Mouse (Mus musculus): ENCODE results near the gene 4933424G06Rik. TPM values are rescaled to one million over a fixed set of nuclear protein-coding genes. Genes with fewer than 3 reads are reported as not detected.

4933424G06Rik gene
- polyA plus RNA-seq (2017; shearing (Covaris generic)) = not detected

GRCm38 (mm10) chr1:36709854-36710280 lies at the start of gene 4933424G06Rik:
TSS of gene 4933424G06Rik (plus strand) at chr1:36710149.

GRCm38 (mm10) chr1:36682620-36683355 lies 27.2 kb upstream of the 4933424G06Rik start, which contains the start of gene Fam178b:
TSS of gene Fam178b (minus strand) at chr1:36683183.

GRCm38 (mm10) chr1:36691271-36692155 lies 18.4 kb upstream of the 4933424G06Rik start, which contains the start of gene Cox5b:
TSS of gene Cox5b (plus strand) at chr1:36691449.

GRCm38 (mm10) chr1:36714311-36714710 lies 4.4 kb downstream of the 4933424G06Rik start, which contains the start of gene Actr1b:
TSS of gene Actr1b (minus strand) at chr1:36714422.

GRCm38 (mm10) chr1:36761568-36761967 lies 51.6 kb downstream of the 4933424G06Rik start, which contains the start of gene Zap70:
TSS of gene Zap70 (plus strand) at chr1:36761798.

Other genes starting within 250 kb of the 4933424G06Rik start
- 4.6 TPM for gene Cnnm4, start 238.5 kb upstream of the 4933424G06Rik start, polyA plus RNA-seq (2017; shearing (Covaris generic))
- 25.1 TPM for gene Cnnm3, start 198.3 kb upstream of the 4933424G06Rik start, polyA plus RNA-seq (2017; shearing (Covaris generic))
- gene Ankrd23, start 173.3 kb upstream of the 4933424G06Rik start, polyA plus RNA-seq (2017; shearing (Covaris generic)) = 12.6 TPM
- 1.9 TPM for gene Gm42417, start 170.7 kb upstream of the 4933424G06Rik start, polyA plus RNA-seq (2017; shearing (Covaris generic))
- gene Ankrd39, start 162.7 kb upstream of the 4933424G06Rik start, polyA plus RNA-seq (2017; shearing (Covaris generic)) = 22.4 TPM
- 1.1 TPM for gene Sema4c, start 151.8 kb upstream of the 4933424G06Rik start, polyA plus RNA-seq (2017; shearing (Covaris generic))
- gene Fam178b, start 27.0 kb upstream of the 4933424G06Rik start, polyA plus RNA-seq (2017; shearing (Covaris generic)) = not detected
- gene Cox5b, start 18.7 kb upstream of the 4933424G06Rik start, polyA plus RNA-seq (2017; shearing (Covaris generic)) = 376 TPM
- gene Actr1b, start 4.3 kb downstream of the 4933424G06Rik start, polyA plus RNA-seq (2017; shearing (Covaris generic)) = 54.3 TPM
- gene Zap70, start 51.6 kb downstream of the 4933424G06Rik start, polyA plus RNA-seq (2017; shearing (Covaris generic)) = 186 TPM
- 33.0 TPM for gene Tmem131, start 233.5 kb downstream of the 4933424G06Rik start, polyA plus RNA-seq (2017; shearing (Covaris generic))